Mouse (Mus musculus) testis, adult 2 months (tissue): Measurements from ENCODE around the gene Cfap299.

ENCODE experiments used
- CTCF ChIP-seq: fragments of 200-500 bp; IDR thresholded peaks from 2 replicates; pipeline ENCODE4 v1.5.1; 2012; ENCODE audit warnings: low read depth, mild to moderate bottlenecking, inconsistent platforms, low read length, moderate library complexity; ENCODE audit not compliant: control insufficient read depth, insufficient read depth, insufficient replicate concordance
- POLR2A ChIP-seq: fragments of 200-500 bp; IDR thresholded peaks from 2 replicates; pipeline ENCODE4 v1.6.1; 2012; ENCODE audit warnings: low read depth, mild to moderate bottlenecking, inconsistent platforms, low read length, moderate library complexity; ENCODE audit not compliant: control insufficient read depth

- TF ChIP-seq CTCF (no peak), POLR2A (no peak)
Measured at GRCm38 (mm10) chr5:98520118-98520517, 191.0 kb downstream of the Cfap299 start.
